Mouse (Mus musculus) hindbrain, postnatal 0 days (tissue): ENCODE measurements around the gene P2ry10b. TPM values are rescaled to one million over a fixed set of nuclear protein-coding genes. Genes with fewer than 3 reads are reported as not detected.

Experiments used
- ATAC-seq: fragments of 200-750 bp; cut with Nextera tagmentation; 2 replicates; pipeline ENCODE4 v1.8.0; 2017; ENCODE audit warnings: mild to moderate bottlenecking, moderate TSS enrichment, moderate library complexity
- DNase-seq: peaks from one replicate; pipeline ENCODE4 v3.0.0-alpha.2; 2015; ENCODE audit warnings: low spot score
- H3K27ac ChIP-seq: fragments of 300-500 bp; sonication (generic); 2 replicates; pipeline ENCODE4 v1.5.1; 2014; ENCODE audit warnings: mild to moderate bottlenecking
- H3K27me3 ChIP-seq: fragments of 300-500 bp; sonication (generic); 2 replicates; pipeline ENCODE4 v1.6.1; 2014; ENCODE audit warnings: low read length, mixed read lengths; ENCODE audit not compliant: insufficient read depth
- H3K36me3 ChIP-seq: fragments of 300-500 bp; sonication (generic); 2 replicates; pipeline ENCODE4 v1.6.1; 2014; ENCODE audit warnings: low read length, mixed read lengths; ENCODE audit not compliant: insufficient read depth
- H3K4me1 ChIP-seq: fragments of 300-500 bp; sonication (generic); 2 replicates; pipeline ENCODE4 v1.6.1; 2014; ENCODE audit warnings: antibody characterized with exemption, low read length, mixed read lengths; ENCODE audit not compliant: insufficient read depth
- H3K4me2 ChIP-seq: fragments of 300-500 bp; sonication (generic); 2 replicates; pipeline ENCODE4 v1.6.1; 2014; ENCODE audit warnings: low read depth, mild to moderate bottlenecking, low read length, moderate library complexity, mixed read lengths
- H3K4me3 ChIP-seq: fragments of 300-500 bp; sonication (generic); 2 replicates; pipeline ENCODE4 v1.5.1; 2014; ENCODE audit warnings: low read length
- H3K9ac ChIP-seq: fragments of 300-500 bp; sonication (generic); replicated peaks from 2 replicates; pipeline ENCODE4 v1.6.1; 2014; ENCODE audit warnings: mild to moderate bottlenecking, low read length, moderate library complexity, mixed read lengths
- H3K9me3 ChIP-seq: fragments of 300-500 bp; sonication (generic); 2 replicates; pipeline ENCODE4 v1.6.1; 2016; ENCODE audit warnings: low read length, mixed read lengths
- CTCF ChIP-seq: IDR thresholded peaks from 2 replicates; pipeline ENCODE4 v1.5.1; 2016; ENCODE audit warnings: antibody characterized with exemption, control low read depth, low read depth
- WGBS: fragments of 180-500 bp; shearing (Covaris S2); extraction: QIAGEN DNeasy Blood & Tissue Kit; methylation state at CpG from one replicate; pipeline ENCODE4 v1.1.7; 2014; 5-methylcytosine and 5-hydroxymethylcytosine counted together
- polyA plus RNA-seq: library from polyadenylated mRNA; unstranded; fragments of >200 nt; fragmentation: Nextera tagmentation; extraction: Ambion mirVana; gene quantifications from 2 replicates; pipeline ENCODE4 v1.2.1, GENCODE M21; 2015
- total RNA-seq: library from RNA; depleted of rRNA; stranded (reverse); fragments of >200 nt; gene quantifications from 2 replicates; pipeline ENCODE4 v1.2.3, GENCODE M21; 2014; rRNA removed

The P2ry10b gene
- total and polyA plus RNA-seq, 2 experiments from 2014 or later = 0.25 to 0.52 TPM

GRCm38 (mm10) chrX:107150752-107151515, 2.2 kb downstream of the P2ry10b start:
- no peaks in the 10 kb centered on the region for H3K9me3 ChIP-seq
- TF ChIP-seq CTCF = no peak
- no peak overlapping the region for H3K4me3 ChIP-seq
- H3K36me3 ChIP-seq = no peaks in the 10 kb centered on the region
- no peaks in the 10 kb centered on the region for H3K4me1 ChIP-seq
- WGBS = 63% methylated on average over 4 of the region's 4 CpGs
- ATAC-seq (no peak), DNase-seq (no peak)
- no peaks in the 10 kb centered on the region; the same call in 1 of the 2 replicates for H3K27me3 ChIP-seq
- H3K4me2 ChIP-seq = no peak overlapping the region
- no peak overlapping the region for H3K9ac ChIP-seq
- no peak overlapping the region for H3K27ac ChIP-seq

- DNase-seq = no peak
- no peak overlapping the region for H3K4me3 ChIP-seq
- H3K4me1 ChIP-seq = no peaks in the 10 kb centered on the region
- ATAC-seq = no peak
- no peaks in the 10 kb centered on the region for H3K36me3 ChIP-seq
- H3K9ac ChIP-seq = no peak overlapping the region
- H3K27me3 ChIP-seq = no peaks in the 10 kb centered on the region; the same call in 1 of the 2 replicates
- 69% methylated on average over 2 of the region's 2 CpGs for WGBS
- H3K9me3 ChIP-seq = no peaks in the 10 kb centered on the region
- H3K27ac ChIP-seq = no peak overlapping the region
- no peak for TF ChIP-seq CTCF
- H3K4me2 ChIP-seq = no peak overlapping the region
Measured at GRCm38 (mm10) chrX:107156021-107156420, 7.3 kb downstream of the P2ry10b start.

GRCm38 (mm10) chrX:107160496-107160895, 11.8 kb downstream of the P2ry10b start:
- TF ChIP-seq CTCF = no peak
- no peak overlapping the region for H3K9ac ChIP-seq
- ATAC-seq (no peak), DNase-seq (no peak)
- no peak overlapping the region for H3K4me2 ChIP-seq
- no peaks in the 10 kb centered on the region; the same call in 1 of the 2 replicates for H3K27me3 ChIP-seq
- H3K4me1 ChIP-seq = no peaks in the 10 kb centered on the region
- no peaks in the 10 kb centered on the region for H3K9me3 ChIP-seq
- no peak overlapping the region for H3K4me3 ChIP-seq
- H3K27ac ChIP-seq = no peak overlapping the region
- H3K36me3 ChIP-seq = no peaks in the 10 kb centered on the region

- H3K9ac ChIP-seq = no peak overlapping the region
- H3K9me3 ChIP-seq = no peaks in the 10 kb centered on the region
- no peak overlapping the region for H3K4me3 ChIP-seq
- TF ChIP-seq CTCF = peak; percentile 48
- H3K4me1 ChIP-seq = no peaks in the 10 kb centered on the region
- no peaks in the 10 kb centered on the region for H3K36me3 ChIP-seq
- WGBS = 28% methylated on average over 1 of the region's 1 CpGs
- DNase-seq (peak; percentile 8), ATAC-seq (no peak)
- H3K27ac ChIP-seq = no peak overlapping the region
- no peak overlapping the region for H3K4me2 ChIP-seq
- no peaks in the 10 kb centered on the region for H3K27me3 ChIP-seq
Measured at GRCm38 (mm10) chrX:107168281-107168680, 19.6 kb downstream of the P2ry10b start.

- Histone ChIP-seq H3K4me3 (no peak overlapping the region), H3K9me3 (no peaks in the 10 kb centered on the region), H3K36me3 (no peaks in the 10 kb centered on the region), H3K9ac (no peak overlapping the region), H3K4me2 (no peak overlapping the region), H3K27me3 (no peaks in the 10 kb centered on the region), H3K27ac (no peak overlapping the region), H3K4me1 (no peaks in the 10 kb centered on the region)
- DNase-seq = no peak
- no peak for ATAC-seq
- TF ChIP-seq CTCF = no peak
Measured at GRCm38 (mm10) chrX:107169128-107169527, 20.4 kb downstream of the P2ry10b start.

- Histone ChIP-seq H3K36me3 (no peaks in the 10 kb centered on the region), H3K27ac (no peak overlapping the region), H3K9me3 (no peaks in the 10 kb centered on the region), H3K27me3 (no peaks in the 10 kb centered on the region), H3K4me1 (no peaks in the 10 kb centered on the region), H3K4me3 (no peak overlapping the region), H3K4me2 (no peak overlapping the region), H3K9ac (no peak overlapping the region)
- DNase-seq = no peak
- TF ChIP-seq CTCF = no peak
- 85% methylated on average over 1 of the region's 1 CpGs for WGBS
- no peak for ATAC-seq
Measured at GRCm38 (mm10) chrX:107178742-107179141, 30.0 kb downstream of the P2ry10b start.

GRCm38 (mm10) chrX:107217577-107218090, 68.9 kb downstream of the P2ry10b start:
- H3K9me3 ChIP-seq = no peaks in the 10 kb centered on the region
- H3K27me3 ChIP-seq = no peaks in the 10 kb centered on the region
- no peaks in the 10 kb centered on the region for H3K4me1 ChIP-seq
- H3K4me3 ChIP-seq = no peak overlapping the region
- no peaks in the 10 kb centered on the region for H3K36me3 ChIP-seq
- DNase-seq (no peak), ATAC-seq (no peak)
- H3K27ac ChIP-seq = no peak overlapping the region
- WGBS = 93% methylated on average over 2 of the region's 2 CpGs
- no peak overlapping the region for H3K9ac ChIP-seq
- H3K4me2 ChIP-seq = no peak overlapping the region
- no peak for TF ChIP-seq CTCF

Other genes with a start within 250 kb of the P2ry10b start
- gene Lpar4, start 228.3 kb upstream of the P2ry10b start, total RNA-seq = 3.7 and 4.3 TPM in 2 replicates
- gene Lpar4, start 228.3 kb upstream of the P2ry10b start, polyA plus RNA-seq = 4.8 and 5.1 TPM in 2 replicates
- gene P2ry10, start 60.4 kb upstream of the P2ry10b start, total RNA-seq = not detected in 2 replicates
- not detected in 2 replicates for gene P2ry10, start 60.4 kb upstream of the P2ry10b start, polyA plus RNA-seq
- gene Gpr174, start 107.0 kb downstream of the P2ry10b start, total RNA-seq = not detected in 2 replicates
- 0.04 TPM in 1 of 2 replicates, not detected in the other for gene Gpr174, start 107.0 kb downstream of the P2ry10b start, polyA plus RNA-seq